Mouse (Mus musculus) C2C12 (cell line): ENCODE data around the gene Rbl1. TPM values are rescaled to one million over a fixed set of nuclear protein-coding genes. Genes with fewer than 3 reads are reported as not detected.
A peak's percentile ranks its signal among the peaks of the same experiment; 100 is the strongest.

ENCODE experiments used
- H3K27me3 ChIP-seq: one replicate; pipeline ENCODE4 v1.6.1; 2011; ENCODE audit not compliant: control insufficient read depth, insufficient read depth, insufficient read length
- H3K36me3 ChIP-seq: one replicate; pipeline ENCODE4 v1.6.1; 2011; ENCODE audit not compliant: control insufficient read depth, insufficient read depth
- H3K4me3 ChIP-seq: one replicate; pipeline ENCODE4 v1.5.1; 2011; ENCODE audit warnings: mild to moderate bottlenecking, control low read depth; ENCODE audit not compliant: poor library complexity, insufficient read depth, severe bottlenecking
- H3K79me2 ChIP-seq: one replicate; pipeline ENCODE4 v1.6.1; 2011; ENCODE audit not compliant: control insufficient read depth, insufficient read depth
- H3K79me3 ChIP-seq: one replicate; pipeline ENCODE4 v1.6.1; 2011; ENCODE audit warnings: low read depth, control low read depth
- H3ac ChIP-seq: one replicate; pipeline ENCODE3; 2011; ENCODE audit warnings: low read depth; ENCODE audit not compliant: control insufficient read depth, insufficient read length
- CEBPB ChIP-seq: IDR thresholded peaks from one replicate; pipeline ENCODE4 v1.6.1; 2011; ENCODE audit warnings: low read depth, mild to moderate bottlenecking, control low read depth, moderate library complexity
- CTCF ChIP-seq: IDR thresholded peaks from one replicate; pipeline ENCODE4 v1.5.1; 2011; ENCODE audit not compliant: control insufficient read depth, insufficient read depth, insufficient read length
- FOSL1 ChIP-seq: IDR thresholded peaks from one replicate; pipeline ENCODE4 v1.8.0; 2011; ENCODE audit warnings: mild to moderate bottlenecking, low read length; ENCODE audit not compliant: poor library complexity, insufficient read depth, severe bottlenecking
- MAX ChIP-seq: IDR thresholded peaks from one replicate; pipeline ENCODE4 v1.6.1; 2011; ENCODE audit warnings: mild to moderate bottlenecking, control low read depth
- MYOD1 ChIP-seq: IDR thresholded peaks from one replicate; pipeline ENCODE4 v1.6.1; 2011; ENCODE audit warnings: low read depth; ENCODE audit not compliant: control insufficient read depth, insufficient read length
- MYOG ChIP-seq: IDR thresholded peaks from one replicate; pipeline ENCODE4 v1.6.1; 2011; ENCODE audit not compliant: control insufficient read depth, insufficient read length; ENCODE audit errors: extremely low read depth
- USF1 ChIP-seq: IDR thresholded peaks from one replicate; pipeline ENCODE4 v1.6.1; 2011; ENCODE audit warnings: low read depth, mild to moderate bottlenecking, control low read depth, moderate library complexity
- polyA plus RNA-seq: library from polyadenylated mRNA; unstranded; fragments of >200 nt; fragmentation: generic; extraction: Trizol; gene quantifications from one replicate; pipeline ENCODE4 v1.2.1, GENCODE M21; 2012; ENCODE audit warnings: missing spikeins

Rbl1 gene
- polyA plus RNA-seq, 1 experiment = 7.7 TPM

GRCm38 (mm10) chr2:157134479-157134931 is 69.8 kb downstream of the Rbl1 start:
- Histone ChIP-seq H3K79me2 (peaks cover 50% of the 10 kb centered on the region), H3K27me3 (no peaks in the 10 kb centered on the region)
- TF ChIP-seq USF1 (no peak), MYOG (no peak), MYOD1 (no peak), FOSL1 (no peak), MAX (no peak), CTCF (no peak), CEBPB (no peak)

GRCm38 (mm10) chr2:157133769-157134478 is 70.4 kb downstream of the Rbl1 start:
- TF ChIP-seq MYOD1 (no peak), CEBPB (no peak), CTCF (no peak), MAX (no peak), USF1 (no peak)
- peaks cover 6% of the 10 kb centered on the region for H3K36me3 ChIP-seq

More at GRCm38 (mm10) chr2:157134479-157134931, 69.8 kb downstream of the Rbl1 start:
- peaks cover 25% of the 10 kb centered on the region for H3K79me3 ChIP-seq
- H3K36me3 ChIP-seq = peaks cover 2% of the 10 kb centered on the region
- peak overlapping the region; percentile 84 for H3ac ChIP-seq
- peak overlapping the region; percentile 87 for H3K4me3 ChIP-seq

GRCm38 (mm10) chr2:157132686-157133540 is 71.4 kb downstream of the Rbl1 start:
- no peak overlapping the region for H3ac ChIP-seq

More at GRCm38 (mm10) chr2:157133769-157134478, 70.4 kb downstream of the Rbl1 start:
- Histone ChIP-seq H3ac (peak overlapping the region; percentile 84), H3K79me2 (peaks cover 50% of the 10 kb centered on the region), H3K27me3 (no peaks in the 10 kb centered on the region), H3K79me3 (peaks cover 25% of the 10 kb centered on the region), H3K4me3 (peak overlapping the region; percentile 87)

GRCm38 (mm10) chr2:157132086-157132485 is 72.2 kb downstream of the Rbl1 start:
- H3K27me3 ChIP-seq = no peaks in the 10 kb centered on the region
- peaks cover 50% of the 10 kb centered on the region for H3K79me2 ChIP-seq
- H3K4me3 ChIP-seq = no peak overlapping the region
- peaks cover 22% of the 10 kb centered on the region for H3K36me3 ChIP-seq
- no peak for TF ChIP-seq MYOD1
- no peak for TF ChIP-seq USF1
- TF ChIP-seq CTCF = no peak
- TF ChIP-seq MAX = no peak
- TF ChIP-seq CEBPB = no peak
- TF ChIP-seq FOSL1 = no peak
- no peak for TF ChIP-seq MYOG
- H3K79me3 ChIP-seq = peaks cover 25% of the 10 kb centered on the region
- no peak overlapping the region for H3ac ChIP-seq

More at GRCm38 (mm10) chr2:157132686-157133540, 71.4 kb downstream of the Rbl1 start:
- TF ChIP-seq MYOG (no peak), CEBPB (no peak)
- peaks cover 25% of the 10 kb centered on the region for H3K79me3 ChIP-seq
- H3K79me2 ChIP-seq = peaks cover 50% of the 10 kb centered on the region
- H3K4me3 ChIP-seq = no peak overlapping the region
- H3K27me3 ChIP-seq = no peaks in the 10 kb centered on the region
- H3K36me3 ChIP-seq = peaks cover 16% of the 10 kb centered on the region

- no peak overlapping the region for H3ac ChIP-seq
- peaks cover 50% of the 10 kb centered on the region for H3K79me2 ChIP-seq
- no peak for TF ChIP-seq MAX
- no peak for TF ChIP-seq FOSL1
- no peak for TF ChIP-seq CEBPB
- no peak for TF ChIP-seq MYOD1
- no peak for TF ChIP-seq MYOG
- TF ChIP-seq USF1 = no peak
- TF ChIP-seq CTCF = no peak
- H3K27me3 ChIP-seq = no peaks in the 10 kb centered on the region
- H3K79me3 ChIP-seq = peaks cover 25% of the 10 kb centered on the region
- H3K36me3 ChIP-seq = peaks cover 31% of the 10 kb centered on the region
- no peak overlapping the region for H3K4me3 ChIP-seq
Measured at GRCm38 (mm10) chr2:157130813-157131514, 73.4 kb downstream of the Rbl1 start.
